Mouse (Mus musculus) ES-E14 (cell line): ENCODE measurements around the gene Zfp207. TPM values are rescaled to one million over a fixed set of nuclear protein-coding genes. Genes with fewer than 3 reads are reported as not detected.
"Not testable (repeated sequence)": the region's sequence is repeated elsewhere in the genome, so short reads cannot be mapped to it uniquely, and the experiment has no call there.

Experiments used
- DNase-seq: peaks from one replicate; pipeline ENCODE4 v3.0.0-alpha.2; 2013; ENCODE audit warnings: low read depth, low spot score
- H3K27ac ChIP-seq: 2 replicates; pipeline ENCODE4 v1.5.1; 2012; ENCODE audit warnings: low read depth, mild to moderate bottlenecking, low read length, moderate library complexity, mixed read lengths; ENCODE audit not compliant: poor library complexity, insufficient read depth, severe bottlenecking
- H3K36me3 ChIP-seq: 2 replicates; pipeline ENCODE4 v1.6.1; 2012; ENCODE audit warnings: mild to moderate bottlenecking, low read length, moderate library complexity, mixed read lengths; ENCODE audit not compliant: control insufficient read depth, poor library complexity, insufficient read depth, severe bottlenecking
- H3K4me1 ChIP-seq, 2 experiments: fragments of 150-350 bp in 1 of 2; sonication (generic) in 1 of 2; 2 replicates each; pipeline ENCODE4 v1.6.1; 2012; ENCODE audit warnings: low read length in 2 of 2, mild to moderate bottlenecking in 1 of 2, mixed read lengths in 1 of 2; ENCODE audit not compliant: control insufficient read depth in 2 of 2, insufficient read depth in 2 of 2, poor library complexity in 1 of 2
- H3K4me3 ChIP-seq, 2 experiments: fragments of 150-350 bp in 1 of 2; sonication (generic) in 1 of 2; 2 replicates each; pipeline ENCODE4 v1.5.1; 2012; ENCODE audit warnings: low read length in 2 of 2, low read depth in 1 of 2, mild to moderate bottlenecking in 1 of 2, mixed read lengths in 1 of 2; ENCODE audit not compliant: insufficient read depth in 1 of 2, poor library complexity in 1 of 2, severe bottlenecking in 1 of 2
- H3K9ac ChIP-seq: 2 replicates; pipeline ENCODE4 v1.6.1; 2012; ENCODE audit warnings: low read depth, mild to moderate bottlenecking, low read length, mixed read lengths; ENCODE audit not compliant: poor library complexity, insufficient read depth, severe bottlenecking
- H3K9me3 ChIP-seq: fragments of 150-350 bp; sonication (generic); 2 replicates; pipeline ENCODE4 v1.6.1; 2012; ENCODE audit warnings: low read depth, mild to moderate bottlenecking, low read length; ENCODE audit not compliant: control insufficient read depth, insufficient read depth
- CHD2 ChIP-seq: IDR thresholded peaks from 2 replicates; pipeline ENCODE4 v1.6.1; 2014; ENCODE audit warnings: mild to moderate bottlenecking, low read depth, low read length, inconsistent platforms
- HCFC1 ChIP-seq: IDR thresholded peaks from 2 replicates; pipeline ENCODE4 v1.6.1; 2012; ENCODE audit warnings: low read length, inconsistent platforms, borderline replicate concordance; ENCODE audit not compliant: insufficient read depth
- MAFK ChIP-seq: IDR thresholded peaks from 2 replicates; pipeline ENCODE4 v1.6.1; 2014; ENCODE audit warnings: mild to moderate bottlenecking, low read depth, low read length, inconsistent platforms; ENCODE audit not compliant: insufficient read depth
- ZC3H11A ChIP-seq: IDR thresholded peaks from 2 replicates; pipeline ENCODE4 v1.6.1; 2012; ENCODE audit warnings: low read depth, mild to moderate bottlenecking, inconsistent platforms, low read length, borderline replicate concordance
- ZNF384 ChIP-seq: IDR thresholded peaks from 2 replicates; pipeline ENCODE4 v1.6.1; 2012; ENCODE audit warnings: low read depth, low read length, inconsistent platforms
- in situ Hi-C, 2 experiments: fragments of 600-800 bp; cut with MboI; formaldehyde crosslinking; loops; one replicate each; pipeline ENCODE4 v1.15.1; 2025; ENCODE audit warnings: low sequenced_read_pairs in 2 of 2, inconsistent platforms in 1 of 2; ENCODE audit not compliant: unreplicated experiment in 2 of 2
- total RNA-seq: library from RNA; depleted of rRNA; stranded (reverse); fragments of 300-350 nt; gene quantifications from 2 replicates; pipeline ENCODE4 v1.2.3, GENCODE M21; 2012

The Zfp207 gene
- total RNA-seq, 1 experiment, result 201 TPM

DNA sequence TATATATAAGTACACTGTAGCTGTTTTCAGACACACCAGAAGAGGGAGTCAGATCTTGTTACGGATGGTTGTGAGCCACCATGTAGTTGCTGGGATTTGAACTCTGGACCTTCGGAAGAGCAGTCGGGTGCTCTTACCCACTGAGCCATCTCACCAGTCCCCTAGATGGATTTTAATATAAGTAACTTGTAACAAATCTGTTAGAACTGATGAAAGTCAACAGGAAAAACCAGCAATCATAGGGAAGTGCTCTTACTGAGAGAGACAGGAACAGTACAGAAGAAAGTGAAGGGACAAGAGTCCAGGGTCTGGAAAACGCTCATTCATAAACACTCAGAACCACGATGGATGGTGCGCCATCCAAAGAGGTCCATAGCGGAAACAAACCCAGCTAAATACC, 3.9 kb upstream of the Zfp207 start:
- DNase-seq, result not testable (repeated sequence)

DNA sequence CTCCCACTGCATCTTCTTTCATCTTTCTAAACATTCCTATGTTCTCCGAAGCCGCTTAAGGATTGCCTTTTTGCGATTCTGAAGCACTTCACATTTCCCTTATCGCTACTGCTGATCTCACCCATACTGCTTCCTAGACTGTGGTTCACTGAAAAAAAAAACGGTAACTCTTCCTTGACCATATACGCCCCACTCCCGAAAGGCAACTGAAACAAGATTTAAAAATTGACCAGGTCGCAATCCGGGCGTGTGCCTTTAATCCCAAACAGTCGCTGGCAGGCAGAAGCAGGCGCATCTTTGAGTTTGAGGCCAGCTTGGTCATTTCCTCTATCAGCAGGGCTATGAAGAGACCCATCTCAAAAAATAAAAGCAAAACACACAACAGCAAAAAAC, 457 bp upstream of the Zfp207 start:
- Histone ChIP-seq H3K4me1 (peaks cover 2 to 3% of the 10 kb centered on the region in 2 experiments; a peak in 1 of 4 replicates), H3K4me3 (peak overlapping the region; percentile 87 to 99), H3K9me3 (no peaks in the 10 kb centered on the region), H3K9ac (peak overlapping the region; percentile 93), H3K27ac (peak overlapping the region; percentile 54; the same call in 1 of the 2 replicates), H3K36me3 (peaks cover 13% of the 10 kb centered on the region)
- in situ Hi-C loops, result no loop called here
- no peak for TF ChIP-seq ZC3H11A
- no peak for TF ChIP-seq HCFC1
- TF ChIP-seq CHD2, result no peak
- no peak for TF ChIP-seq MAFK
- no peak for TF ChIP-seq ZNF384
- DNase-seq, result no peak

More for the DNA sequence above, 3.9 kb upstream of the Zfp207 start:
- H3K9me3 ChIP-seq, H3K4me3 ChIP-seq, H3K27ac ChIP-seq, in situ Hi-C loops, H3K4me1 ChIP-seq, H3K9ac ChIP-seq, H3K36me3 ChIP-seq: not testable (repeated sequence)

- TF ChIP-seq ZNF384, result peak; percentile 44; the same call in 1 of the 2 replicates
- TF ChIP-seq HCFC1, result no peak
- in situ Hi-C loops, result no loop called here
- Histone ChIP-seq H3K27ac (peak overlapping the region; percentile 85), H3K4me1 (0 out of 4 replicates have a peak, but pooled peaks cover 0 to 3% of the 10 kb centered on the region in 2 experiments), H3K36me3 (peaks cover 17% of the 10 kb centered on the region), H3K4me3 (peak overlapping the region; percentile 87 to 99), H3K9me3 (no peaks in the 10 kb centered on the region), H3K9ac (peak overlapping the region; percentile 100)
- DNase-seq, result no peak
Measured at GRCm38 (mm10) chr11:80383626-80384046, 557 bp downstream of the Zfp207 start.

DNA sequence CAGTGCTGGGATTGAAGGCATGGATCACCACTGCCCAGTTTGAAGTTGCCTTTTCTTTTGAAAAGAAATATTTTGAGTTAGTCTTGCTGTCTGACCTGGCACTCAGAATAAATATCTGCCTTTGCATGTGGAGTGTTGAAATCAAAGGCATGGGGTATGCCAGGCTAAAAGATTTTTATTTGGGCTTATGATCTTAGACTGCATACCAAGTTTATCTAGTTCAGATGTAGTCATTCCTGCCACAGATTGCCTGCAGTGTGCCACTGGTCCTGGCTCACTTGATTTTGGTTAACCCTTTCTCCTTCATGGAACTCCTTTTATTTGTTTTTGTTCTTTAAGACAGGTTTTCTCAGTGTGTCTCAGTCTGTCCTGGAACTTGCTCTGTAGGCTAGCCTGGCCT, 1.4 kb downstream of the Zfp207 start:
- Histone ChIP-seq H3K9me3 (no peaks in the 10 kb centered on the region), H3K4me3 (peak overlapping the region; percentile 87 to 99), H3K36me3 (peaks cover 21% of the 10 kb centered on the region), H3K4me1 (0 out of 4 replicates have a peak, but pooled peaks cover 0 to 3% of the 10 kb centered on the region in 2 experiments), H3K27ac (no peak overlapping the region), H3K9ac (peak overlapping the region; percentile 71)
- no peak for DNase-seq
- in situ Hi-C loops, result no loop called here
- TF ChIP-seq ZC3H11A, result no peak
- no peak for TF ChIP-seq HCFC1
- TF ChIP-seq CHD2, result no peak
- no peak for TF ChIP-seq ZNF384
- no peak for TF ChIP-seq MAFK

- H3K9ac ChIP-seq, result peak overlapping the region; percentile 71
- H3K9me3 ChIP-seq, result no peaks in the 10 kb centered on the region
- peaks cover 21% of the 10 kb centered on the region for H3K36me3 ChIP-seq
- TF ChIP-seq ZC3H11A, result no peak
- TF ChIP-seq CHD2, result no peak
- no peak for TF ChIP-seq MAFK
- TF ChIP-seq ZNF384, result no peak
- TF ChIP-seq HCFC1, result no peak
- H3K4me3 ChIP-seq, result peak overlapping the region; percentile 87 to 99
- in situ Hi-C loops, result no loop called here
- H3K27ac ChIP-seq, result no peak overlapping the region
- H3K4me1 ChIP-seq, result 0 out of 4 replicates have a peak, but pooled peaks cover 0 to 3% of the 10 kb centered on the region in 2 experiments
- DNase-seq, result no peak
Measured at GRCm38 (mm10) chr11:80385055-80385454, 2.0 kb downstream of the Zfp207 start.
